Mouse (Mus musculus) CH12.LX (cell line): ENCODE results near the gene Klhl24. TPM values are rescaled to one million over a fixed set of nuclear protein-coding genes. Genes with fewer than 3 reads are reported as not detected.

ENCODE experiments used
- DNase-seq: peaks from one replicate; pipeline ENCODE4 v3.0.0-alpha.2; 2013; ENCODE audit errors: extremely low read depth
- H3K27ac ChIP-seq: 2 replicates; pipeline ENCODE4 v1.5.1; 2012; ENCODE audit warnings: low read depth, mild to moderate bottlenecking, control low read depth, moderate library complexity; ENCODE audit not compliant: insufficient read depth
- H3K27me3 ChIP-seq: replicated peaks from 2 replicates; pipeline ENCODE3; 2012; ENCODE audit warnings: inconsistent platforms
- H3K36me3 ChIP-seq, 2 experiments: replicated peaks in 1 of 2; 2 replicates each; pipeline versions ENCODE3 to v1.6.1; 2012; ENCODE audit warnings: inconsistent platforms in 1 of 2, low read length in 1 of 2, mild to moderate bottlenecking in 1 of 2, mixed read lengths in 1 of 2, moderate library complexity in 1 of 2; ENCODE audit not compliant: control insufficient read depth in 1 of 2, insufficient read depth in 1 of 2
- H3K4me1 ChIP-seq, 2 experiments: 2 replicates each; pipeline ENCODE4 v1.6.1; 2012; ENCODE audit warnings: inconsistent platforms in 1 of 2, moderate library complexity in 1 of 2; ENCODE audit not compliant: insufficient read depth in 2 of 2, control insufficient read depth in 1 of 2
- H3K4me2 ChIP-seq: 2 replicates; pipeline ENCODE4 v1.6.1; 2012; ENCODE audit warnings: low read depth, mild to moderate bottlenecking, control low read depth; ENCODE audit not compliant: poor library complexity, insufficient read depth, severe bottlenecking
- H3K4me3 ChIP-seq, 3 experiments: fragments of 150-350 bp in 1 of 3; sonication (generic) in 1 of 3; replicated peaks in 1 of 3; 2 replicates each; pipeline versions ENCODE3 to v1.5.1; 2011 to 2012; ENCODE audit warnings: low read depth in 2 of 3, low read length in 2 of 3, mild to moderate bottlenecking in 2 of 3, moderate library complexity in 2 of 3, control low read depth in 1 of 3, improper control_type of control experiment in 1 of 3, inconsistent platforms in 1 of 3, mixed read lengths in 1 of 3; ENCODE audit not compliant: poor library complexity in 1 of 3
- H3K79me2 ChIP-seq: replicated peaks from 2 replicates; pipeline ENCODE4 v1.6.1; 2012; ENCODE audit warnings: mild to moderate bottlenecking, moderate library complexity; ENCODE audit not compliant: control insufficient read depth, poor library complexity, insufficient read depth, severe bottlenecking; ENCODE audit errors: extremely low read depth
- H3K9ac ChIP-seq: 2 replicates; pipeline ENCODE4 v1.6.1; 2012; ENCODE audit warnings: low read depth, mild to moderate bottlenecking, control low read depth, moderate library complexity; ENCODE audit not compliant: insufficient read depth
- H3K9me3 ChIP-seq: replicated peaks from 2 replicates; pipeline ENCODE3; 2012; ENCODE audit warnings: low read length, inconsistent platforms, mixed read lengths
- BHLHE40 ChIP-seq: IDR thresholded peaks from 2 replicates; pipeline ENCODE4 v1.6.1; 2011; ENCODE audit warnings: mild to moderate bottlenecking, low read depth, low read length, improper control_type of control experiment
- CHD1 ChIP-seq: IDR thresholded peaks from 2 replicates; pipeline ENCODE4 v1.6.1; 2012; ENCODE audit warnings: low read depth, low read length, improper control_type of control experiment, inconsistent platforms
- CHD2 ChIP-seq: IDR thresholded peaks from 2 replicates; pipeline ENCODE4 v1.6.1; 2011; ENCODE audit warnings: low read length, improper control_type of control experiment
- CTCF ChIP-seq, 2 experiments: IDR thresholded peaks in 1 of 2; conservative IDR thresholded peaks in 1 of 2; 2 replicates each; pipeline ENCODE4 v1.5.1; 2011 to 2012; ENCODE audit warnings: low read depth in 2 of 2, low read length in 2 of 2, improper control_type of control experiment in 1 of 2, inconsistent platforms in 1 of 2, mild to moderate bottlenecking in 1 of 2, moderate library complexity in 1 of 2
- E2F4 ChIP-seq: IDR thresholded peaks from 2 replicates; pipeline ENCODE4 v1.6.1; 2011; ENCODE audit warnings: low read depth, low read length, improper control_type of control experiment; ENCODE audit not compliant: insufficient replicate concordance
- ELF1 ChIP-seq: IDR thresholded peaks from 2 replicates; pipeline ENCODE4 v1.6.1; 2014; ENCODE audit warnings: low read depth, mild to moderate bottlenecking, inconsistent platforms, low read length, improper control_type of control experiment
- EP300 ChIP-seq: IDR thresholded peaks from 2 replicates; pipeline ENCODE4 v1.6.1; 2011; ENCODE audit warnings: low read length, improper control_type of control experiment
- GABPA ChIP-seq: IDR thresholded peaks from 2 replicates; pipeline ENCODE4 v1.6.1; 2012; ENCODE audit warnings: low read depth, low read length, improper control_type of control experiment, inconsistent platforms; ENCODE audit not compliant: insufficient replicate concordance
- IRF4 ChIP-seq: IDR thresholded peaks from 2 replicates; pipeline ENCODE4 v1.6.1; 2014; ENCODE audit warnings: low read depth, mild to moderate bottlenecking, inconsistent platforms, low read length, improper control_type of control experiment
- KAT2A ChIP-seq: IDR thresholded peaks from 2 replicates; pipeline ENCODE4 v1.6.1; 2012; ENCODE audit warnings: low read length, improper control_type of control experiment, inconsistent platforms; ENCODE audit not compliant: insufficient replicate concordance
- MEF2A ChIP-seq: IDR thresholded peaks from 2 replicates; pipeline ENCODE4 v1.6.1; 2014; ENCODE audit warnings: low read depth, mild to moderate bottlenecking, inconsistent platforms, low read length, improper control_type of control experiment, borderline replicate concordance
- MXI1 ChIP-seq: IDR thresholded peaks from 2 replicates; pipeline ENCODE4 v1.6.1; 2011; ENCODE audit warnings: mild to moderate bottlenecking, low read depth, low read length, improper control_type of control experiment
- MYC ChIP-seq: IDR thresholded peaks from 2 replicates; pipeline ENCODE4 v1.6.1; 2011; ENCODE audit warnings: low read depth, mild to moderate bottlenecking, improper control_type of control experiment, low read length
- NELFE ChIP-seq: IDR thresholded peaks from 2 replicates; pipeline ENCODE4 v1.6.1; 2011; ENCODE audit warnings: low read depth, low read length, improper control_type of control experiment
- PAX5 ChIP-seq: IDR thresholded peaks from 2 replicates; pipeline ENCODE4 v1.6.1; 2012; ENCODE audit warnings: low read length, inconsistent platforms, mixed read lengths
- POLR2A ChIP-seq: IDR thresholded peaks from 2 replicates; pipeline ENCODE4 v1.6.1; 2011; ENCODE audit warnings: low read depth, mild to moderate bottlenecking, improper control_type of control experiment, low read length
- RAD21 ChIP-seq: IDR thresholded peaks from 2 replicates; pipeline ENCODE4 v1.6.1; 2011; ENCODE audit warnings: low read depth, mild to moderate bottlenecking, low read length, improper control_type of control experiment, moderate library complexity
- RCOR1 ChIP-seq: conservative IDR thresholded peaks from 2 replicates; pipeline ENCODE4 v1.6.1; 2012; ENCODE audit warnings: low read depth, mild to moderate bottlenecking, inconsistent platforms, low read length, improper control_type of control experiment
- SMC3 ChIP-seq: IDR thresholded peaks from 2 replicates; pipeline ENCODE4 v1.6.1; 2011; ENCODE audit warnings: low read depth, low read length, improper control_type of control experiment
- TBP ChIP-seq: conservative IDR thresholded peaks from 2 replicates; pipeline ENCODE4 v1.6.1; 2011; ENCODE audit warnings: low read depth, low read length, improper control_type of control experiment
- TCF12 ChIP-seq: IDR thresholded peaks from 2 replicates; pipeline ENCODE4 v1.6.1; 2014; ENCODE audit warnings: low read depth, mild to moderate bottlenecking, inconsistent platforms, low read length, improper control_type of control experiment
- UBTF ChIP-seq: IDR thresholded peaks from 2 replicates; pipeline ENCODE4 v1.6.1; 2012; ENCODE audit warnings: low read depth, mild to moderate bottlenecking, inconsistent platforms, low read length, improper control_type of control experiment, moderate library complexity
- USF1 ChIP-seq: IDR thresholded peaks from 2 replicates; pipeline ENCODE4 v1.6.1; 2014; ENCODE audit warnings: low read depth, mild to moderate bottlenecking, inconsistent platforms, low read length, improper control_type of control experiment
- ZC3H11A ChIP-seq: IDR thresholded peaks from 2 replicates; pipeline ENCODE4 v1.6.1; 2012; ENCODE audit warnings: low read depth, mild to moderate bottlenecking, inconsistent platforms, low read length, improper control_type of control experiment
- ZKSCAN1 ChIP-seq: IDR thresholded peaks from 2 replicates; pipeline ENCODE4 v1.6.1; 2012; ENCODE audit warnings: low read depth, inconsistent platforms, low read length, improper control_type of control experiment, borderline replicate concordance
- dilution Hi-C: fragments of 300-500 bp; cut with MboI; formaldehyde crosslinking; loops from 2 replicates; pipeline ENCODE4 v1.14.3; 2020; ENCODE audit warnings: low sequenced_read_pairs; ENCODE audit not compliant: extremely low pct_unique_long_range_greater_than_20kb, extremely low pct_ligation_motif_present
- in situ Hi-C: fragments of 300-500 bp; cut with MboI; formaldehyde crosslinking; loops from 3 replicates; pipeline ENCODE4 v1.14.3; 2019; ENCODE audit warnings: low sequenced_read_pairs, low pct_ligation_motif_present, low pct_unique_long_range_greater_than_20kb, mixed read lengths
- polyA plus RNA-seq: library from polyadenylated mRNA; unstranded; fragments of >175 nt; gene quantifications from 2 replicates; pipeline ENCODE4 v1.2.1, GENCODE M21; 2012; ENCODE audit warnings: low read depth; ENCODE audit not compliant: insufficient read length
- total RNA-seq, 2 experiments: library from RNA; depleted of rRNA; stranded (reverse); fragments of 300-350 nt in 1 of 2; fragments of >200 nt in 1 of 2; gene quantifications; 2 replicates each; pipeline ENCODE4 v1.2.3; 2012 to 2014

Gene Klhl24
- total and polyA plus RNA-seq, 3 experiments, result 15.9 to 31.1 (median 19.6) TPM

DNA sequence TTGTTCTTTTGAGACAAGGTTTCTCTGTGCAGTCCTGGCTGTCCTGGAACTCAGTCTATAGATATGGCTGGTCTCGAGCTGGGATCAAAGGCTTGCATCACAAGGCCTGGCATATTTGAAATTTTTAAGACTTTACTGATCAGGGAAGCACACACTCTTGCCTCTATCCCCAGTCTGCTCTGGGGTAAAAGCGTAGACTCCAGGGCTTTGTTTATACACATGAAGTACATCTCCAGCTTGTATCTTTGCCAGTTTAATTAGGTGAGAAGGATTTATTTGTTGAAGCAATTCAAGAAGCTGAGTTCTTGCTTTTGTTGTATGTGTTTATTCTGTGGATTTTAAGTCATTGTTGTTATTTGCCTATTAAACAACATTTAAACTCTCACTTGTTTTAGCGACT, 56.4 kb downstream of the Klhl24 start:
- H3K36me3 ChIP-seq, result peaks cover 34 to 81% of the 10 kb centered on the region in 2 experiments
- peaks cover 18% of the 10 kb centered on the region for H3K79me2 ChIP-seq
- in situ Hi-C loops, result no loop called here
- dilution Hi-C loops, result no loop called here
- no peak overlapping the region for H3K9ac ChIP-seq
- no peak overlapping the region for H3K4me3 ChIP-seq
- DNase-seq, result no peak
- no peaks in the 10 kb centered on the region for H3K27me3 ChIP-seq
- TF ChIP-seq RCOR1, result no peak
- TF ChIP-seq USF1, result no peak
- TF ChIP-seq ELF1, result no peak
- no peak for TF ChIP-seq POLR2A
- TF ChIP-seq GABPA, result no peak
- TF ChIP-seq PAX5, result no peak
- TF ChIP-seq TBP, result no peak
- TF ChIP-seq ZC3H11A, result no peak
- no peak for TF ChIP-seq KAT2A
- no peak for TF ChIP-seq E2F4
- TF ChIP-seq TCF12, result no peak
- no peak for TF ChIP-seq MYC
- no peak for TF ChIP-seq BHLHE40
- TF ChIP-seq MXI1, result no peak
- TF ChIP-seq EP300, result no peak
- no peak for TF ChIP-seq CHD2
- TF ChIP-seq RAD21, result no peak
- no peak for TF ChIP-seq UBTF
- no peak for TF ChIP-seq IRF4
- TF ChIP-seq MEF2A, result no peak
- no peaks in the 10 kb centered on the region for H3K9me3 ChIP-seq
- no peak overlapping the region for H3K27ac ChIP-seq
- no peak overlapping the region for H3K4me2 ChIP-seq
- no peaks in the 10 kb centered on the region for H3K4me1 ChIP-seq

DNA sequence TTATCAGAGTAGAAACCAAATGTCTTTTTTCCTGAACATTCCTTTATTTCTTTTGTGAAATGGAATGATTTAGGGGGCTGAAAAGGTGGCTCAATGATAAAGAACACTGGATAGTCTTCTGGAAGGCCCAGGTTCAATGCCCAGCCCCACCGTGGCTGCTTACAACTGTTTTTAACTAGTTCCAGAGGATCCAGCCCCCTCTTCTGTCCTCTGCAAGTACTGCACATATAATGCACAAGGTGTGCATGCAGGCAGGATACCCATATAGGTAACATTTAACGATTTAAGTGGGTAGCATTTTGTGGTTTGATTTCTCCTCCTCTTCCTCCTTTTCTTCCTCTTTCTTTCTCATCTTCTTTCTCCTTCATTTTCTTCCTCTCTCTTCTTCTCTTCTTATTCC, 62.8 kb downstream of the Klhl24 start:
- dilution Hi-C loops, result no loop called here
- peak; percentile 30 for TF ChIP-seq SMC3
- peak; percentile 32 for TF ChIP-seq RAD21
- TF ChIP-seq NELFE, result no peak
- TF ChIP-seq IRF4, result no peak
- TF ChIP-seq CHD2, result no peak
- TF ChIP-seq ELF1, result no peak
- TF ChIP-seq ZKSCAN1, result no peak
- peak in 1 of 2 experiments; percentile 46; a peak in 2 of 4 replicates for TF ChIP-seq CTCF (conservative IDR thresholded peaks at IDR 0.05 in 1 of 2, IDR thresholded peaks at IDR 0.05 in 1 of 2; ENCODE audit: low read depth in 2 of 2, low read length in 2 of 2)
- no peak for TF ChIP-seq TBP
- no peak for TF ChIP-seq CHD1
- DNase-seq, result peak; percentile 13
- no peak overlapping the region for H3K4me2 ChIP-seq
- H3K36me3 ChIP-seq, result peaks cover 58 to 88% of the 10 kb centered on the region in 2 experiments
- H3K4me1 ChIP-seq, result no peaks in the 10 kb centered on the region
- in situ Hi-C loops, result no loop called here
- H3K27me3 ChIP-seq, result no peaks in the 10 kb centered on the region
- no peak overlapping the region for H3K4me3 ChIP-seq
- H3K79me2 ChIP-seq, result peaks cover 1% of the 10 kb centered on the region; the same call in 1 of the 2 replicates
- no peaks in the 10 kb centered on the region for H3K9me3 ChIP-seq
- H3K9ac ChIP-seq, result no peak overlapping the region
- H3K27ac ChIP-seq, result no peak overlapping the region
